Mouse (Mus musculus) midbrain, embryonic 15.5 days (tissue): ENCODE data around the gene Magix. TPM values are rescaled to one million over a fixed set of nuclear protein-coding genes. Genes with fewer than 3 reads are reported as not detected.

ENCODE experiments used
- ATAC-seq: fragments of 200-750 bp; cut with Nextera tagmentation; replicated peaks from 2 replicates; pipeline ENCODE4 v1.8.0; 2017; ENCODE audit warnings: moderate TSS enrichment
- H3K27ac ChIP-seq: fragments of 300-500 bp; sonication (generic); 2 replicates; pipeline ENCODE4 v1.5.1; 2015; ENCODE audit warnings: mild to moderate bottlenecking, inconsistent platforms
- H3K27me3 ChIP-seq: fragments of 300-500 bp; sonication (generic); replicated peaks from 2 replicates; pipeline ENCODE4 v1.6.1; 2015; ENCODE audit warnings: inconsistent platforms
- H3K36me3 ChIP-seq: fragments of 300-500 bp; sonication (generic); replicated peaks from 2 replicates; pipeline ENCODE4 v1.6.1; 2015; ENCODE audit warnings: inconsistent platforms
- H3K4me1 ChIP-seq: fragments of 300-500 bp; sonication (generic); 2 replicates; pipeline ENCODE4 v1.6.1; 2015; ENCODE audit warnings: inconsistent platforms
- H3K4me2 ChIP-seq: fragments of 300-500 bp; sonication (generic); 2 replicates; pipeline ENCODE4 v1.6.1; 2015; ENCODE audit warnings: inconsistent platforms, mild to moderate bottlenecking, moderate library complexity
- H3K4me3 ChIP-seq: fragments of 300-500 bp; sonication (generic); 2 replicates; pipeline ENCODE4 v1.5.1; 2015; ENCODE audit warnings: mild to moderate bottlenecking, inconsistent platforms
- H3K9ac ChIP-seq: fragments of 300-500 bp; sonication (generic); 2 replicates; pipeline ENCODE4 v1.6.1; 2015; ENCODE audit warnings: mild to moderate bottlenecking, inconsistent platforms
- H3K9me3 ChIP-seq: fragments of 300-500 bp; sonication (generic); 2 replicates; pipeline ENCODE4 v1.6.1; 2016; ENCODE audit warnings: inconsistent platforms
- WGBS: fragments of 180-500 bp; shearing (Covaris S2); methylation state at CpG from one replicate; pipeline ENCODE4 v1.1.7; 2015; ENCODE audit warnings: mixed read lengths; 5-methylcytosine and 5-hydroxymethylcytosine counted together
- polyA plus RNA-seq: library from polyadenylated mRNA; unstranded; fragments of >200 nt; fragmentation: Nextera tagmentation; extraction: Ambion mirVana; gene quantifications from 2 replicates; pipeline ENCODE4 v1.2.1, GENCODE M21; 2015

Gene Magix
- polyA plus RNA-seq, 1 experiment from 2014 or later = 0.09 TPM

DNA sequence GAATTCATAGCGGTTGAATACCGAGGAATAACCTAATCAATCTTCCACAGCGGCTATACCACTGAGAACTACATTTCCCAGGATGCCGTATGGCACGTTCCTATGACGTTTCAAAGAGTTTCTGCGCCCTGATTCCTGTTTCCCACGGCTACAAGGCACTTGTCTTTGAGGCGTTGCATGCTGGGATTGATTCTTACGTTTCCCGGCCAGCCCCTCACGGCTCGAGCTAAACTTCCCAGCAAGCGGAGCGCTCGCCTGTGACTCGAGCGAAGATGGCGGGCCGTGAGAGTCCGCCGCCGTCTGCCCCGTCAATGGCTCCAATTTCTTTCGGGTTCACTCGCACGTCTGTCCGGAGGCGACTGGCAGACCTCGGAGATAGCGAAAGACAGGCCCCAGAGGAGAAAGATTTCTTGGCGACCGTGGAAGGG lies 15.9 kb upstream of the Magix start, which contains the start of gene Gpkow:
Gene Gpkow (plus strand): TSS at position 178 of the 428 bp plus-strand sequence.
- WGBS = 20% methylated on average over 33 of the region's 33 CpGs
- H3K27ac ChIP-seq = peak within 1 kb of the TSS; percentile 43; the same call in 1 of the 2 replicates
- peak; percentile 96 for ATAC-seq
- H3K4me2 ChIP-seq = peak within 1 kb of the TSS; percentile 49
- H3K4me1 ChIP-seq = peaks cover 3% of the 10 kb centered on the region; the same call in 1 of the 2 replicates
- peak within 1 kb of the TSS; percentile 46 for H3K4me3 ChIP-seq
- H3K36me3 ChIP-seq = no peaks in the 10 kb centered on the region
- peak within 1 kb of the TSS; percentile 40 for H3K9ac ChIP-seq
- no peaks in the 10 kb centered on the region for H3K27me3 ChIP-seq
- no peaks in the 10 kb centered on the region for H3K9me3 ChIP-seq

DNA sequence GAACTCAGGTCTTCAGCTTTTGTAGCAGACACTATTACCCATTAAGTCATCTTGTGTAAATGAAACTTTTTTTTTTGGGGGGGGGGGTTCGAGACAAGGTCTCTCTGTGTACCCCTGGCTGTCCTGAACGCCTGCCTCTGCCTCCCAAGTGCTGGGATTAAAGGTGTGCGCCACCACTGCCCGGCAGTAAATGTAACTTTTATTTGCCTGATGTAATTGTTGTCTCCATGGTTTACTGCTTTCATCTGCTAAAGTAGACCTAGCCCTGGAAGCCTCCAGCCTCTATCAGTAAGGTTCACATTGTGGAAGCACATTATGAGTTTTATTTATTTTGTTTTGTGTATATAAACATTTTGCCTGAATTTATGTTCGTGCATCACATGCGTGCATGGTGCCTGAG lies 15.5 kb upstream of the Magix start:
- H3K4me3 ChIP-seq = peak overlapping the region; percentile 15; the same call in 1 of the 2 replicates
- peaks cover 3% of the 10 kb centered on the region; the same call in 1 of the 2 replicates for H3K4me1 ChIP-seq
- no peaks in the 10 kb centered on the region for H3K9me3 ChIP-seq
- 49% methylated on average over 6 of the region's 6 CpGs for WGBS
- peak; percentile 79; the same call in 1 of the 2 replicates for ATAC-seq
- H3K27me3 ChIP-seq = no peaks in the 10 kb centered on the region
- no peak overlapping the region for H3K9ac ChIP-seq
- H3K4me2 ChIP-seq = peak overlapping the region; percentile 44
- no peak overlapping the region for H3K27ac ChIP-seq
- H3K36me3 ChIP-seq = no peaks in the 10 kb centered on the region

DNA sequence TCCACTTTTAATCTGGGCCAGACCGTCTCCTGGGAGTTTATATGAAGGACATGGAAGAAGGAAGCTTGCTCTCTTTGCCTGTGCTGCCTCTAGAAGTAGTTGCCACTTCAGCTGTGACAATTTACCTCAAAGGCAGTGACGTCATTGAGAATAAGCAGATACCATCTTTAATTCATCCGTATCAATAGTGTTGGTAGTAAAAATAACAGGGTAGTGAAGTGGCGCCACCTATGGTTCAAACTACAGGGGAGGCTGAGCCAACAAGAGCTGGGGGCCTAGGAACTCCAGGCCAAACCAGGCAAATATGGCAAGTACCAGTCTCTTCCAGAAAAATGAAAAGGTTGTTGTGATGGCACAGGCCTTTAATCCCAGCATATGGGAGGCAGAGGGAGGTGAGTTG lies 11.8 kb upstream of the Magix start:
- Histone ChIP-seq H3K36me3 (no peaks in the 10 kb centered on the region), H3K27ac (no peak overlapping the region), H3K9me3 (no peaks in the 10 kb centered on the region), H3K4me2 (no peak overlapping the region), H3K9ac (no peak overlapping the region), H3K27me3 (no peaks in the 10 kb centered on the region), H3K4me1 (peaks cover 3% of the 10 kb centered on the region; the same call in 1 of the 2 replicates), H3K4me3 (no peak overlapping the region)
- ATAC-seq = no peak
- 41% methylated on average over 4 of the region's 4 CpGs for WGBS

DNA sequence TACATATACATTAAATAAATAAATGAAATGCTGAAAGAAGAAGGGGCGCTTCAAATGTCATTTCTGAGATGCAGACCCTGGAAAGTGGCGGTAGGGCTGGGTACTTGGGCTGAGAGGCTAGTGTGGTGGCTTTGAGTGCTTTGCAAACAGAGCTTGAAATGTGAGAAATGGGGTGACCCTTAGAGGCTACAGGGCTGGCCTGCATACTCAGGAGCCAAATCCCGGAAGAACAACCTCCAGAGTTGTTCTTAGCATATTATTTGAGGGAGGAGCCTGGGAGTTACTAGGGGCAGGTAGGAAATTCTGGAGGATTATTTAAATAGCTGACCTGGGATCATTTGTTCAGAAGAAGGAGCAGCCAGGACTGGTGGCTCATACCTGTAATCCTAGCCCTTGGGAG lies 9.4 kb upstream of the Magix start:
- H3K4me2 ChIP-seq = no peak overlapping the region
- H3K9ac ChIP-seq = no peak overlapping the region
- H3K27ac ChIP-seq = no peak overlapping the region
- H3K9me3 ChIP-seq = no peaks in the 10 kb centered on the region
- H3K36me3 ChIP-seq = no peaks in the 10 kb centered on the region
- H3K4me3 ChIP-seq = no peak overlapping the region
- H3K4me1 ChIP-seq = no peaks in the 10 kb centered on the region
- H3K27me3 ChIP-seq = no peaks in the 10 kb centered on the region
- ATAC-seq = no peak
- WGBS = 80% methylated on average over 3 of the region's 3 CpGs

DNA sequence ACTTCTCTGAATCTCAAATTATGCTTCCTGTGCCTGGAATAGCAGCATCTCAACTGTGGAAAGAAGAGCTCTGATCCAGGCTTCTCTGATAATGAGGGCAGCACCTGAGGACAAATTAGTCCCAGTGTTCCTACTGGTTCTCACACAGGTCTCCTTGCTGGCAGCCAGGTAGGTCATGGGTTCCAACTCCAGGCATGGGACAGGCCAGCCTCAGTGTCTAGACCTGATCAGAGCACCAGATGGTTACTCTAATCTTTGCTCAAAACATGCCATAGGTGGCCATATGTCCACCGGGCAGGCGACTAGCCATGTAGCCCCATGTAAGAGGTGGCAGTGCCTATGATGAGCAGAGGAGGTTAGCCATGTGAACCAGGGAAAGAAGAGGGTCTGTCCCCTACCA lies 7.3 kb upstream of the Magix start:
- no peak overlapping the region for H3K27ac ChIP-seq
- WGBS = 98% methylated on average over 2 of the region's 2 CpGs
- H3K27me3 ChIP-seq = no peaks in the 10 kb centered on the region
- no peak overlapping the region for H3K9ac ChIP-seq
- H3K36me3 ChIP-seq = no peaks in the 10 kb centered on the region
- H3K4me1 ChIP-seq = no peaks in the 10 kb centered on the region
- H3K4me3 ChIP-seq = no peak overlapping the region
- H3K4me2 ChIP-seq = no peak overlapping the region
- ATAC-seq = no peak
- no peaks in the 10 kb centered on the region for H3K9me3 ChIP-seq

DNA sequence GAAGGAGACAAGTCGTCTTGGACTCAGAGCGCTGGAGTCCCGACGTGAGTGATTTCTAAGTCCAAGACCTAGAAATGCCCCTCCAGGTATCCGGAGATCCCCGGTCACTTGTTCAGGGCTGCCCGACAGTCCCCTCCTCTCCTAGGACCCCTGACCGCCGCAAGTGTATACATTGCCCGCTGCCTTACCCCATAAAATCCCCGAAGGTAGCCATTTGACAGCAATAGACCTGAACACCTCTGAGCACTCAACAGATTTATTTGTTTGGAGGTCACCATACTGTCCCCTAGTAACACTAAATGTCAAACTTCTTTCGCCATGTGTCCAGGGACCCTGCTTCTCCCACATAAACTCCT lies 1.0 kb downstream of the Magix start:
- Histone ChIP-seq H3K27me3 (no peaks in the 10 kb centered on the region), H3K9ac (no peak overlapping the region), H3K4me1 (no peaks in the 10 kb centered on the region), H3K27ac (no peak overlapping the region), H3K9me3 (no peaks in the 10 kb centered on the region), H3K4me2 (peak overlapping the region; percentile 50), H3K4me3 (peak overlapping the region; percentile 29), H3K36me3 (no peaks in the 10 kb centered on the region)
- WGBS = 30% methylated on average over 12 of the region's 12 CpGs
- ATAC-seq = peak; percentile 41

DNA sequence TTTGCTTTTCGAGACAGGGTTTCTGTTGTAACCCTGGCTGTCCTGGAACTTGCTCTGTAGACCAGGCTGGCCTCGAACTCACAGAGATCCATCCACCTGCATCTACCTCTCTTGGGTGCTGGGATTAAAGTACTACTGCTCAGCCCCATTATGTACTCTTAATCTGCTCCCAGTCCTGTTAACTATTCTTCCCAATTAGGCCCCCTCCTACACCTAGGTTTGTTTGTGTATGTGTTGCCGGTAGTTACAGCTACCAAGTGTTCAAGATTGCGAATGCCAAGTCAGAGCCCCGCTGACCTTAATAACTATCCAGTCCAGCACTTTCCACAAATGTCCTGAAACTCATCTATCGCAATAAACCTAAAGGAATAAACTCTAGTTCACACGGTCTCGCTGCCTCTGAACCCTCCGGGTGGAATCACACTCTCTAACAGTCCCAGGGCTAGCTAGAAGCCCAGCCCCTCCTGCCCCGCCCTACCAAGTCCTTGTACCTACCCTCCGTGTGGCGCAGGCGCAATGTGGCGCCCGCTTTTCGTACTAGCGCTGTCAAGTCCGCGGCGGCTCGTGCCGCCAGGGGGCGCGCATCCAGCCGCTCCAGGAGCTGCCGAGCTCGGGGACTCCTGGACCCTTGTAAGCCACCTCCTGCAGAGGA lies 1.5 kb downstream of the Magix start:
- H3K4me2 ChIP-seq = peak overlapping the region; percentile 50
- peak; percentile 90 for ATAC-seq
- no peaks in the 10 kb centered on the region for H3K27me3 ChIP-seq
- H3K9me3 ChIP-seq = no peaks in the 10 kb centered on the region
- peak overlapping the region; percentile 29 for H3K4me3 ChIP-seq
- H3K4me1 ChIP-seq = no peaks in the 10 kb centered on the region; the same call in 1 of the 2 replicates
- WGBS = 20% methylated on average over 27 of the region's 27 CpGs
- no peak overlapping the region for H3K27ac ChIP-seq
- H3K9ac ChIP-seq = no peak overlapping the region
- no peaks in the 10 kb centered on the region for H3K36me3 ChIP-seq

DNA sequence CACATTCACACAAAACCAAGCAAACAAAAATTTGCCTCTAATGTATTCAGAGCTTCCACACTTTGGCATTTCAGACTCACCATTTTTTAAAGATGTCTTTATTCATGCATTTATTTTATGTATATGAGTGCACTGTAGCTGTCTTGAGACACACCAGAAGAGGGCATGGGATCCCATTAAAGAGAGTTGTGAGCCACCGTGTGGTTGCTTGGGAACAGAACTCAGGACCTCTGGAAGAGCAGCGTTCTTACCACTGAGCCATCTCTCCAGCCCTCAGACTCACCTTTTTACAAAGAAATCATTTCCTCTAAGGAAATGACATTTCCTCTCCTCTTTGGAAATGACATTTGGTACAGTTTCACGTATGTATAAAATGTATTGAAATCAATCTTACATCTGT lies 2.1 kb downstream of the Magix start:
- Histone ChIP-seq H3K27ac (no peak overlapping the region), H3K4me2 (no peak overlapping the region), H3K27me3 (no peaks in the 10 kb centered on the region), H3K36me3 (no peaks in the 10 kb centered on the region), H3K9ac (no peak overlapping the region), H3K9me3 (no peaks in the 10 kb centered on the region), H3K4me1 (no peaks in the 10 kb centered on the region; the same call in 1 of the 2 replicates), H3K4me3 (no peak overlapping the region)
- WGBS = 47% methylated on average over 3 of the region's 3 CpGs
- ATAC-seq = no peak

DNA sequence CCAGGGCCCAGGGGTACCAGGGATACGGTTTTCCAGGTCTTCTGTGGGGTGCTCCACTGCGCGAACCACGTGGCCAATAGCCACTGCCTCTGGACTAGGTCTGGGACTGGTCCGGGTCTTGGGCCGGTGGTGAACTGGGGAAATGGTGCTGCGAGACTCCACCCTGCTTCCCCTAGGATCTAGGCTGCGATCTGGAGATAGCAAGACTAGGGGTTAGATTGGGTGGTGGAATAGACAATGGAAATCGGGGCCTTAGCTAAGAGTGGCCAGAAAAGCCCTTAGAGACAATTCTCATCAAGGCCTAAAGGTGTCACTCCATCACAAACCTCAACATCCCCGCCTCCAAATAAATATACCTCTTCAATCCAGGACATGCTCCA lies 6.1 kb downstream of the Magix start:
- 46% methylated on average over 10 of the region's 10 CpGs for WGBS
- peak overlapping the region; percentile 46 for H3K4me2 ChIP-seq
- no peak overlapping the region for H3K9ac ChIP-seq
- H3K9me3 ChIP-seq = no peaks in the 10 kb centered on the region
- no peaks in the 10 kb centered on the region; the same call in 1 of the 2 replicates for H3K27me3 ChIP-seq
- peak overlapping the region; percentile 24 for H3K4me3 ChIP-seq
- H3K27ac ChIP-seq = no peak overlapping the region
- H3K36me3 ChIP-seq = no peaks in the 10 kb centered on the region
- peak; percentile 12; the same call in 1 of the 2 replicates for ATAC-seq
- no peaks in the 10 kb centered on the region; the same call in 1 of the 2 replicates for H3K4me1 ChIP-seq

DNA sequence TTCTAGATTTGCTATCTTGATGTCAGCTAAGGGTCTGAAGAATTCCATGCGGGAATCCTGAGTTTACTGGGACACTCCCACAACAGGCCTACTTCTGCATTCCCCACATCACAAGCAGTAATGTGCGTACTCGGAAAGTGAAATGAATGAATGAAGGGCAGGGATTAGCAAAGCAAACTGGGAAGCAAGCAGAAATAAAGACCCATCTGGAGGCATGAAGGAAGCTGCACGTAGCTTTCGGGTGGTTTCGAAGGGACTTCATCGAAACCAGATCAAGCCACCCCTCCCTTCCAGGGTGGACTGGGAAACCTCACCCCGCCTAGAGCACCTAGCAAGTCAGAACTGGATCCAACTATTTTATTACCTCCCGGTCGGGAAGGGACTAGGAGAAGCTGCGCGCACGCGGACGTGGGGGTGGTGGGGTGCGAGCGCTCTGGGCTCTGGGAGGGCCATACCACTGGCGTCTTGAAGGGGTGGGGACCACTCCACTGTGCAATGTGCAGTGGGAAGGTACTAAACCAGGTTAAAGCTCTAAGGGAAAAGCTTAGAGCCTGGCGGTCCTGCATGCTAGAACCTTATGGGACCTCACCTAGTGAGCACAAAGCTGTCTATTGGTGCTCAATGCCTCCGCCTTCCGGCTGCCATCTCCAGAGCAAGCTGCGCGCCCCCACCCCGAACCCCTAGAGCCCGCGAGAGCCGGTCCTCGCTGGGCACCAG lies 6.6 kb downstream of the Magix start:
- peak overlapping the region; percentile 46 for H3K4me2 ChIP-seq
- H3K27ac ChIP-seq = no peak overlapping the region
- H3K4me3 ChIP-seq = peak overlapping the region; percentile 24
- H3K9me3 ChIP-seq = no peaks in the 10 kb centered on the region
- no peaks in the 10 kb centered on the region; the same call in 1 of the 2 replicates for H3K4me1 ChIP-seq
- H3K9ac ChIP-seq = no peak overlapping the region
- 38% methylated on average over 28 of the region's 28 CpGs for WGBS
- H3K27me3 ChIP-seq = no peaks in the 10 kb centered on the region; the same call in 1 of the 2 replicates
- peak; percentile 28 for ATAC-seq
- H3K36me3 ChIP-seq = no peaks in the 10 kb centered on the region

DNA sequence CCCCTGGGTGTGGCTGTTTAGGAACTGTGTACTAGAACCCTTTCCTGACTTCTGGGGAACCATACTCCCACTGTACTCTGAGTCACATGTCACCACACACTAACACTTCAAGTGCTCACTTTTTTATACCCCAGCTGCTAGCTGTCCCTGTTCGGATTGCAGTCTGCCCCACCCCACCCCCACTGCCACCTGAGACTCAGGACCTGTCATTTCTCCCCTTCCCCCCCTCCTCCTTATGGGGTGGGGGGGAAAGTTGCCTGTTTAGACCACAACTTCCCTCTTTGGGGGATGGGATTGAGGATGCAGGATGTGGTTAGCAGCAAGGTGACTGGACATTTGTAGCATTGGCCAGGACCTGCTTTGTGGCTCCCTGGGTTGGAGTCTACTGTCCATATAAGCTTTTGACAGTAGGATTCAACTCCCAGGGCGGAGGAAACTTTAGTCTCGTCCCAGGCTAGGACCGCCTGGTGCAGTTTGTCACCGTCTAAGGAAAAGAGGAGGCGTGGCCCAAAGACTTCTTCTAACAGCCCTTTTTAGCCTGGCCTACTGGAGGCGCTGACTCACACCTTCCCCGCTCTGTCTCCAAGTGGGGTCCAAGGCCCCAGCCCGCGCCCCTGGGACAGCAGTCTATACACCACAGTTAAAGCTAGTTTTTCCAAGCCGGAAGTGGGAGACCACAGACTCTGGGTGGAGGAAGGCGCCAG lies 7.3 kb downstream of the Magix start:
- H3K36me3 ChIP-seq = no peaks in the 10 kb centered on the region
- H3K4me3 ChIP-seq = no peak overlapping the region
- H3K9me3 ChIP-seq = no peaks in the 10 kb centered on the region
- no peak overlapping the region for H3K4me2 ChIP-seq
- H3K9ac ChIP-seq = no peak overlapping the region
- no peak overlapping the region for H3K27ac ChIP-seq
- H3K4me1 ChIP-seq = no peaks in the 10 kb centered on the region; the same call in 1 of the 2 replicates
- no peaks in the 10 kb centered on the region; the same call in 1 of the 2 replicates for H3K27me3 ChIP-seq
- ATAC-seq = no peak
- WGBS = 47% methylated on average over 12 of the region's 12 CpGs

DNA sequence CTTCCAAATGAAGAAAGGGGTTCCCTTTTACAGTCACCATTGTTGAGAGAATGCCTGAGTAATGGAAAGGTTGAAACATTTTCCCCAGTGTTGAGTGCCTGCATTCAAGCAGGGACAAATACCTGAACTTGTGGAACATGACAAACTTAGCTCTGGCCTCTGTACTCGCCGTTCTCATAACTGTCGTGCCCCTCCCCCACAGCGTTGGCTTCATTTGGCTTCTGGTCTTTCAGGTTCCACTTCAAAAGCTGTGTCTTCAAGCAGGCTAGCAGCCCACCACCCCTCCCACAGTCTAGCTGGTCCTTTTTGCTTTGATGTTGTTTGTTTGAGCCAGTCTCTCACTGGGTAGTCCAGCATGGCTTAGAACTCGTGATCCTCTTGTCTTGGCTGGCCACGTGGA lies 8.3 kb downstream of the Magix start:
- ATAC-seq = no peak
- H3K4me1 ChIP-seq = no peaks in the 10 kb centered on the region; the same call in 1 of the 2 replicates
- no peak overlapping the region for H3K4me3 ChIP-seq
- no peaks in the 10 kb centered on the region for H3K36me3 ChIP-seq
- H3K27me3 ChIP-seq = no peaks in the 10 kb centered on the region; the same call in 1 of the 2 replicates
- no peak overlapping the region for H3K4me2 ChIP-seq
- H3K9me3 ChIP-seq = no peaks in the 10 kb centered on the region
- H3K27ac ChIP-seq = no peak overlapping the region
- 59% methylated on average over 6 of the region's 6 CpGs for WGBS
- no peak overlapping the region for H3K9ac ChIP-seq
